Comparison of ENCODE assay signal across 9 mouse cellular contexts in the genomic region with DNA sequence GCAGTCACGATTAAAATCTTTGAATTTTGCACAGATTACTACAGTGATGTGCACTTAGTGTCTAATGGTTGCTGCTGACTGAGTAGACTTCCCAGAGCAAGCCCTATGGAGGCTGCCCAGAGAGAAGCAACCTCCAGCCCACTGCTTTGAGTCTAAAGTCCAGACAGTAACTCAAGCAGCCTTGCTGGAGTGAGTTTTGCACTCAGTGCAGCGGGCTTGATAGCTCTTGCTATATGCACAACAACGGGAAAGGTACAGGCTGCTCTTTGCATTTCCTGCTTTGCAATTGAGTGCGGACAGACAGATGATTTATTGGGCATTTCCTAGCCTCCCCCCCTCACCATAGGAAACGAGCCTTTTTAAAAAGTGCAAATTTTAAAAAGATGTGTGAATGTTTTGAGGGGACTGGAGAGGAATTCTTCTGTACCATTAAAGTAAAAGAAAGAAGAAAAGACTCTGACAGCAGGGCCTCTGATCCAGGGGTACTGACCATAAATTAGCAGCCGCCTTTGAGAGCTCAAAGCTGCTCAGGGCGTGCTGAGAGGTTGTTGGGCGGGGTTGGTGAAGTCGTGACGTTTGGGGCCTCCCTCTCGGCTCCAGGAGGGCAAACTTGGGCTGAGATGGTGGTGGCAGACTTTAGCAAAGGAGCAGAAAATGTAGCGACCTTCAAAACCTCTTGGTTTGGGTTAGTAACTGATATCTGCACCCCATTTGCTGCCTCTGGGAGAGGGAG.
A peak's percentile ranks its signal among the peaks of the same experiment; 100 is the strongest.
DNase-seq lines count a peak whose midpoint lies in the region; ATAC-seq lines count a peak whose summit lies in the region.
"Had no signal": no experiment of that assay in that cellular context is flagged by ENCODE, and none has a peak within 500 bp of the region (broad histone marks: within the 10 kb centered on the region; RNA-seq: fewer than 3 reads in every experiment).

No protein-coding gene starts in this region.

- no peak for DNase-seq in heart, adult 18-20 months
- peak; percentile 68 for DNase-seq in R1 (ENCODE audit: low read depth, low spot score)
- no peak for DNase-seq in layer of hippocampus, adult 11-12 months (ENCODE audit: low spot score)
- no peak for DNase-seq in left cerebral cortex, postnatal 14 days (ENCODE audit: low spot score in 2 of 2)
- DNase-seq: thymus, postnatal 36 days had no signal

- 32% methylated on average over 12 of the region's 12 CpGs for WGBS in heart, embryonic 15.5 days
- WGBS in embryonic facial prominence, embryonic 12.5 days, result 29% methylated on average over 12 of the region's 12 CpGs
- WGBS in limb, embryonic 13.5 days, result 7% methylated on average over 12 of the region's 12 CpGs

- H3K27me3 ChIP-seq in heart, embryonic 15.5 days, result no peaks in the 10 kb centered on the region
- no peaks in the 10 kb centered on the region for H3K27me3 ChIP-seq in embryonic facial prominence, embryonic 12.5 days
- no peaks in the 10 kb centered on the region for H3K27me3 ChIP-seq in limb, embryonic 13.5 days

- no peak overlapping the region for H3K4me3 ChIP-seq in heart, embryonic 15.5 days
- H3K4me3 ChIP-seq in embryonic facial prominence, embryonic 12.5 days, result no peak overlapping the region
- H3K4me3 ChIP-seq in limb, embryonic 13.5 days, result no peak overlapping the region

- peak overlapping the region; percentile 55 for H3K27ac ChIP-seq in heart, embryonic 15.5 days
- peak overlapping the region; percentile 60; the same call in 1 of the 2 replicates for H3K27ac ChIP-seq in embryonic facial prominence, embryonic 12.5 days
- H3K27ac ChIP-seq in limb, embryonic 13.5 days, result peak overlapping the region; percentile 61; the same call in 1 of the 2 replicates

- H3K36me3 ChIP-seq in heart, embryonic 15.5 days, result no peaks in the 10 kb centered on the region
- no peaks in the 10 kb centered on the region for H3K36me3 ChIP-seq in embryonic facial prominence, embryonic 12.5 days
- no peaks in the 10 kb centered on the region for H3K36me3 ChIP-seq in limb, embryonic 13.5 days

- no peak for ATAC-seq in heart, embryonic 15.5 days (replicated peaks; ENCODE audit: insufficient number of reproducible peaks, insufficient read depth, low FRiP score, low read depth)
- no peak for ATAC-seq in embryonic facial prominence, embryonic 12.5 days (ENCODE audit: insufficient number of reproducible peaks, insufficient read depth, low FRiP score, low TSS enrichment)
- no peak for ATAC-seq in limb, embryonic 13.5 days (ENCODE audit: low FRiP score, low read depth)
- ATAC-seq in erythroblast, adult 5-6 weeks (replicated peaks; ENCODE audit: low FRiP score, poor library complexity, severe bottlenecking), result no peak

- H3K9ac ChIP-seq in heart, embryonic 15.5 days, result no peak overlapping the region
- no peak overlapping the region for H3K9ac ChIP-seq in embryonic facial prominence, embryonic 12.5 days
- peak overlapping the region; percentile 25 for H3K9ac ChIP-seq in limb, embryonic 13.5 days

- H3K9me3 ChIP-seq in heart, embryonic 15.5 days (replicated peaks), result no peaks in the 10 kb centered on the region
- H3K9me3 ChIP-seq in embryonic facial prominence, embryonic 12.5 days, result no peaks in the 10 kb centered on the region
- peaks cover 5% of the 10 kb centered on the region; the same call in 1 of the 2 replicates for H3K9me3 ChIP-seq in limb, embryonic 13.5 days

- H3K4me1 ChIP-seq in heart, embryonic 15.5 days (replicated peaks), result peaks cover 53% of the 10 kb centered on the region
- peaks cover 35% of the 10 kb centered on the region for H3K4me1 ChIP-seq in embryonic facial prominence, embryonic 12.5 days
- peaks cover 56% of the 10 kb centered on the region for H3K4me1 ChIP-seq in limb, embryonic 13.5 days

- intact Hi-C loops in left cerebral cortex, postnatal 14 days (cut with DNase I), result no loop called here

- H3K4me2 ChIP-seq in heart, embryonic 15.5 days, result no peak overlapping the region
- no peak overlapping the region for H3K4me2 ChIP-seq in embryonic facial prominence, embryonic 12.5 days (replicated peaks)
- H3K4me2 ChIP-seq in limb, embryonic 13.5 days (replicated peaks), result peak overlapping the region; percentile 7; the same call in 1 of the 2 replicates
